Mouse (Mus musculus) midbrain, embryonic 15.5 days (tissue): ENCODE results near the gene Dzank1. TPM values are rescaled to one million over a fixed set of nuclear protein-coding genes. Genes with fewer than 3 reads are reported as not detected.

Source experiments
- ATAC-seq: fragments of 200-750 bp; cut with Nextera tagmentation; replicated peaks from 2 replicates; pipeline ENCODE4 v1.8.0; 2017; ENCODE audit warnings: moderate TSS enrichment
- H3K27ac ChIP-seq: fragments of 300-500 bp; sonication (generic); 2 replicates; pipeline ENCODE4 v1.5.1; 2015; ENCODE audit warnings: mild to moderate bottlenecking, inconsistent platforms
- H3K27me3 ChIP-seq: fragments of 300-500 bp; sonication (generic); replicated peaks from 2 replicates; pipeline ENCODE4 v1.6.1; 2015; ENCODE audit warnings: inconsistent platforms
- H3K36me3 ChIP-seq: fragments of 300-500 bp; sonication (generic); replicated peaks from 2 replicates; pipeline ENCODE4 v1.6.1; 2015; ENCODE audit warnings: inconsistent platforms
- H3K4me1 ChIP-seq: fragments of 300-500 bp; sonication (generic); 2 replicates; pipeline ENCODE4 v1.6.1; 2015; ENCODE audit warnings: inconsistent platforms
- H3K4me2 ChIP-seq: fragments of 300-500 bp; sonication (generic); 2 replicates; pipeline ENCODE4 v1.6.1; 2015; ENCODE audit warnings: inconsistent platforms, mild to moderate bottlenecking, moderate library complexity
- H3K4me3 ChIP-seq: fragments of 300-500 bp; sonication (generic); 2 replicates; pipeline ENCODE4 v1.5.1; 2015; ENCODE audit warnings: mild to moderate bottlenecking, inconsistent platforms
- H3K9ac ChIP-seq: fragments of 300-500 bp; sonication (generic); 2 replicates; pipeline ENCODE4 v1.6.1; 2015; ENCODE audit warnings: mild to moderate bottlenecking, inconsistent platforms
- H3K9me3 ChIP-seq: fragments of 300-500 bp; sonication (generic); 2 replicates; pipeline ENCODE4 v1.6.1; 2016; ENCODE audit warnings: inconsistent platforms
- WGBS: fragments of 180-500 bp; shearing (Covaris S2); methylation state at CpG from one replicate; pipeline ENCODE4 v1.1.7; 2015; ENCODE audit warnings: mixed read lengths; 5-methylcytosine and 5-hydroxymethylcytosine counted together
- polyA plus RNA-seq: library from polyadenylated mRNA; unstranded; fragments of >200 nt; fragmentation: Nextera tagmentation; extraction: Ambion mirVana; gene quantifications from 2 replicates; pipeline ENCODE4 v1.2.1, GENCODE M21; 2015

Dzank1 gene
- polyA plus RNA-seq, 1 experiment from 2014 or later = 20.3 TPM

- no peaks in the 10 kb centered on the region for H3K27me3 ChIP-seq
- WGBS = 78% methylated on average over 9 of the region's 9 CpGs
- no peak for ATAC-seq
- no peak overlapping the region for H3K27ac ChIP-seq
- no peak overlapping the region for H3K4me3 ChIP-seq
- no peaks in the 10 kb centered on the region for H3K9me3 ChIP-seq
- H3K9ac ChIP-seq = no peak overlapping the region
- peaks cover under 1% of the 10 kb centered on the region; the same call in 1 of the 2 replicates for H3K4me1 ChIP-seq
- no peak overlapping the region for H3K4me2 ChIP-seq
- H3K36me3 ChIP-seq = no peaks in the 10 kb centered on the region
Measured at GRCm38 (mm10) chr2:144464799-144465760, 62.1 kb downstream of the Dzank1 start.

DNA sequence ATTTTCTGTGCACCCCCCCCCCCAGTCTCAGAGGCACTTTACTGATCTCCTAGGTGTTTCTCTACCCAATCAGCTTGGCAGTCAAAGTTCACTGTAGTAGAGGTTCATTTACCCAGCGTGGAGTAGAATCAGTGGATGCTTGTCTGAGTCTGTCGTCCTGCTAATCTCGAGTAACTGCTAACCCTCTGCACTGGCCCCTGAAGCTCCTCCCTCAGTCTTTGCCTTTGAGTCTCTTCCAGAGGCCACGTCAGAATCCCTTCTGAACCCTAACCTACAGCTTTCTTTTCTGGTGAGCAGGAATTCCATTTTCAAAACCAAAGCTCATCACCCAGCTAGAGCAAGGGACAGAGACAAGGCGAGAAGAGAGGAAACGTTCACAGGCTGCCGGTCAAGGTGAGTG is 63.0 kb downstream of the Dzank1 start:
- Histone ChIP-seq H3K4me1 (peaks cover 9% of the 10 kb centered on the region), H3K4me3 (no peak overlapping the region), H3K9me3 (no peaks in the 10 kb centered on the region), H3K36me3 (no peaks in the 10 kb centered on the region), H3K27me3 (no peaks in the 10 kb centered on the region), H3K9ac (no peak overlapping the region), H3K27ac (no peak overlapping the region), H3K4me2 (no peak overlapping the region)
- no peak for ATAC-seq
- 68% methylated on average over 7 of the region's 7 CpGs for WGBS

GRCm38 (mm10) chr2:144458975-144459754 is 68.0 kb downstream of the Dzank1 start:
- H3K36me3 ChIP-seq = no peaks in the 10 kb centered on the region
- peak; percentile 99 for ATAC-seq
- WGBS = 6% methylated on average over 25 of the region's 25 CpGs
- peaks cover 15% of the 10 kb centered on the region for H3K4me1 ChIP-seq
- peak overlapping the region; percentile 66 for H3K4me3 ChIP-seq
- peak overlapping the region; percentile 70 for H3K4me2 ChIP-seq
- peaks cover 26% of the 10 kb centered on the region for H3K27me3 ChIP-seq
- no peaks in the 10 kb centered on the region for H3K9me3 ChIP-seq
- H3K9ac ChIP-seq = peak overlapping the region; percentile 61
- peak overlapping the region; percentile 89 for H3K27ac ChIP-seq

GRCm38 (mm10) chr2:144458355-144458754 is 68.9 kb downstream of the Dzank1 start:
- Histone ChIP-seq H3K9ac (peak overlapping the region; percentile 61; the same call in 1 of the 2 replicates), H3K36me3 (no peaks in the 10 kb centered on the region), H3K27me3 (peaks cover 29% of the 10 kb centered on the region), H3K4me2 (peak overlapping the region; percentile 70), H3K4me3 (peak overlapping the region; percentile 66), H3K4me1 (peaks cover 15% of the 10 kb centered on the region), H3K27ac (peak overlapping the region; percentile 89), H3K9me3 (no peaks in the 10 kb centered on the region)
- 74% methylated on average over 6 of the region's 6 CpGs for WGBS
- peak; percentile 34 for ATAC-seq

GRCm38 (mm10) chr2:144452364-144453008 is 74.7 kb downstream of the Dzank1 start:
- WGBS = 16% methylated on average over 8 of the region's 8 CpGs
- Histone ChIP-seq H3K27ac (no peak overlapping the region), H3K9me3 (no peaks in the 10 kb centered on the region)

GRCm38 (mm10) chr2:144450378-144450777 is 76.8 kb downstream of the Dzank1 start:
- no peaks in the 10 kb centered on the region for H3K9me3 ChIP-seq
- 81% methylated on average over 2 of the region's 2 CpGs for WGBS
- H3K9ac ChIP-seq = no peak overlapping the region
- H3K36me3 ChIP-seq = no peaks in the 10 kb centered on the region
- no peak overlapping the region for H3K4me2 ChIP-seq
- no peak overlapping the region for H3K27ac ChIP-seq
- H3K27me3 ChIP-seq = peaks cover 13% of the 10 kb centered on the region; the same call in 1 of the 2 replicates
- H3K4me3 ChIP-seq = no peak overlapping the region
- H3K4me1 ChIP-seq = no peaks in the 10 kb centered on the region
- no peak for ATAC-seq

More at GRCm38 (mm10) chr2:144452364-144453008, 74.7 kb downstream of the Dzank1 start:
- Histone ChIP-seq H3K36me3 (no peaks in the 10 kb centered on the region), H3K9ac (no peak overlapping the region), H3K27me3 (peaks cover 28% of the 10 kb centered on the region), H3K4me2 (no peak overlapping the region), H3K4me3 (no peak overlapping the region), H3K4me1 (no peaks in the 10 kb centered on the region)
- ATAC-seq = peak; percentile 72

- Histone ChIP-seq H3K4me1 (no peaks in the 10 kb centered on the region), H3K4me3 (no peak overlapping the region), H3K27ac (no peak overlapping the region), H3K9ac (no peak overlapping the region), H3K27me3 (no peaks in the 10 kb centered on the region), H3K4me2 (no peak overlapping the region), H3K36me3 (no peaks in the 10 kb centered on the region), H3K9me3 (no peaks in the 10 kb centered on the region)
- 73% methylated on average over 7 of the region's 7 CpGs for WGBS
- ATAC-seq = no peak
Measured at GRCm38 (mm10) chr2:144446360-144446999, 80.7 kb downstream of the Dzank1 start.

GRCm38 (mm10) chr2:144441386-144441915 is 85.8 kb downstream of the Dzank1 start:
- WGBS = 85% methylated on average over 11 of the region's 11 CpGs
- Histone ChIP-seq H3K27me3 (no peaks in the 10 kb centered on the region), H3K36me3 (no peaks in the 10 kb centered on the region), H3K4me2 (no peak overlapping the region), H3K4me3 (no peak overlapping the region), H3K9ac (no peak overlapping the region), H3K9me3 (no peaks in the 10 kb centered on the region), H3K4me1 (no peaks in the 10 kb centered on the region), H3K27ac (no peak overlapping the region)
- ATAC-seq = no peak

DNA sequence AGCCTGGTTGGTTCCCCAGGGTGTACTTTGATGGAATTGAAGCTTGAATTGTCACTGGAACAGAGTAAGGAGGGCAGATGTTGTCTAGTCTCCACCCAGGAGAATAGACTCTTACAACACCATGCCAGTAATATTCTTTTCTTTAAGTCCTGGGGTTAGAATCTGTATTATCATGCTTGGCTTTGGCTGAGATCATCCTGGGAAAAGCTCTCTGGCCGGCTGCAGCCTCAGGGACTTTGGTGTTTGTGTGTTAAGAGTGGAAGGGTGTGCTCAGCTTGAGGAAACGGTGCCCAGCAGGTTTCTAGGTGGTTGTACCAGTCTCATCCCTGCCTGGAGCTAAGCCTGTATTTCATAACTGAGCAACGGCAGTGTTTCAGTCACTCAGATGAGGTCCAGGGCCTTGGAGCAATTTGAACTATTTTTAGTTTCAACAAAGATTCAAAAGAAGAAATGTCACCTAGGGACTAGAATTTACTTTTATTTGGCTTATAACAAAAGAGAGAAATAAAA is 88.0 kb downstream of the Dzank1 start:
- WGBS = 73% methylated on average over 3 of the region's 3 CpGs
- Histone ChIP-seq H3K27ac (no peak overlapping the region), H3K36me3 (no peaks in the 10 kb centered on the region), H3K27me3 (no peaks in the 10 kb centered on the region), H3K9ac (no peak overlapping the region), H3K4me2 (no peak overlapping the region), H3K9me3 (no peaks in the 10 kb centered on the region), H3K4me1 (no peaks in the 10 kb centered on the region), H3K4me3 (no peak overlapping the region)
- ATAC-seq = no peak

GRCm38 (mm10) chr2:144438424-144438823 is 88.8 kb downstream of the Dzank1 start:
- ATAC-seq = no peak
- Histone ChIP-seq H3K27ac (no peak overlapping the region), H3K4me3 (no peak overlapping the region), H3K36me3 (no peaks in the 10 kb centered on the region), H3K4me2 (no peak overlapping the region), H3K9ac (no peak overlapping the region), H3K4me1 (no peaks in the 10 kb centered on the region), H3K9me3 (no peaks in the 10 kb centered on the region), H3K27me3 (no peaks in the 10 kb centered on the region)
- 54% methylated on average over 4 of the region's 4 CpGs for WGBS

GRCm38 (mm10) chr2:144435679-144436078 is 91.5 kb downstream of the Dzank1 start:
- Histone ChIP-seq H3K27ac (no peak overlapping the region), H3K4me3 (no peak overlapping the region), H3K4me1 (no peaks in the 10 kb centered on the region), H3K4me2 (no peak overlapping the region), H3K9ac (no peak overlapping the region), H3K27me3 (no peaks in the 10 kb centered on the region), H3K36me3 (no peaks in the 10 kb centered on the region), H3K9me3 (no peaks in the 10 kb centered on the region)
- no peak for ATAC-seq
- 76% methylated on average over 10 of the region's 10 CpGs for WGBS
